Mouse (Mus musculus): ENCODE measurements around the gene Zbtb1.

- no peak for TF ChIP-seq CTCF (IDR thresholded peaks at IDR 0.05; ENCODE audit: extremely low read depth, insufficient read depth, low read length)
- TF ChIP-seq POLR2A (IDR thresholded peaks at IDR 0.05; ENCODE audit: extremely low read depth, insufficient read depth, low read length) = no peak
Measured at GRCm38 (mm10) chr12:76404836-76405182, 34.7 kb downstream of the Zbtb1 start.

All from cortical plate, adult 2 months (tissue).